Mouse (Mus musculus) small intestine, adult 2 months (tissue): ENCODE measurements around the gene Traf3ip2.

Source experiments
- CTCF ChIP-seq: fragments of 200-500 bp; IDR thresholded peaks from 2 replicates; pipeline ENCODE4 v1.5.1; 2012; ENCODE audit warnings: low read depth, mild to moderate bottlenecking, control low read depth, inconsistent platforms, low read length, moderate library complexity, mixed read lengths; ENCODE audit not compliant: insufficient replicate concordance, insufficient read length; ENCODE audit errors: extremely low read depth
- POLR2A ChIP-seq: fragments of 200-500 bp; IDR thresholded peaks from 2 replicates; pipeline ENCODE4 v1.6.1; 2012; ENCODE audit warnings: low read depth, mild to moderate bottlenecking, control low read depth, inconsistent platforms, low read length, moderate library complexity

DNA sequence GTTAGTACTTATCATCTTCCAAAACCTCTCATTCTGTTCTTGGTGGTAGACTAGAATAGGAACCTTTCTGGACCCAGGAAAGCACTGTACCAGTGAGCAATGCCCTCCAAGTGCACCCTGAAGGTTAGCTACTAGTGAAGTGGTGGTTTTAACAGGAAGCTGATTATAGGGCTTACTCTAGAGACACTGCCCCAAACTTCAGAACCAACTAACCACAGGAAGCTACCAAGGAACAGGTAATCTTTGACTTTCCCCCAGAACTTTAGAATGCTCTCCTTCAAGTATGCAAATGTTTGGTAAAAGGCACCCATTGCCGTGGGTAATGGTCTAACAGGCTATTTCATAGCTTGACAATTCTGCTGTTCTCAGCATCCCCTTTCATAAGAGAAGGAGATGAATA is 12.6 kb upstream of the Traf3ip2 start:
- TF ChIP-seq CTCF (no peak), POLR2A (no peak)
